Mouse (Mus musculus) 3134 (cell line): Measurements from ENCODE around the gene Shq1.
A peak's percentile ranks its signal among the peaks of the same experiment; 100 is the strongest.

Experiments used
- DNase-seq: peaks from one replicate; pipeline ENCODE4 v3.0.0-alpha.2; 2011; ENCODE audit warnings: low spot score; ENCODE audit not compliant: insufficient read length; ENCODE audit errors: extremely low read depth

Shq1 gene

DNA sequence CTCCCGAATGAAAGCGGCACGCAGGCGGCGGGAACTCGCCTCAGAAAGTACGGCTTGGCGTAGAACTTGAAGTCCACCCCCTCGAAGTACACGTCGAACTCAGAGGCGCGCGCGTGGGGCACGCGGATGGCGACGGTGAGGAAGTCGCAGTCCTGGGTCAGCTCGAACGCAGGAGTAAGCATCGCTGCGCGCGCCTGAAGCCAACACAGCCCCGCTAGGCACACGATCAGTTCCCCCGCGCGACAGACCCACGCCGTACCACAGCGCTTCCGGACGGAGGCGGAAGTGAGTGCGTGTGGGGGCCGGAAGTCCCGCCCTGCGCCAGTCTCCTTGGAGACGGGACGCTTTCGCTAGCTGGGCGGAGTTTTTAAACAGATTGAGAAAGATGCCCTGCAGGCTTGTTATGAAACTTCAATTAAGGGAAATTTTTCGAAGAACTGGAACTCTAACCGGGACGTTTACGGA lies at the start of gene Shq1:
Gene Shq1 (minus strand): TSS at position 278 of the 465 bp plus-strand sequence.
- DNase-seq: peak; percentile 90

DNA sequence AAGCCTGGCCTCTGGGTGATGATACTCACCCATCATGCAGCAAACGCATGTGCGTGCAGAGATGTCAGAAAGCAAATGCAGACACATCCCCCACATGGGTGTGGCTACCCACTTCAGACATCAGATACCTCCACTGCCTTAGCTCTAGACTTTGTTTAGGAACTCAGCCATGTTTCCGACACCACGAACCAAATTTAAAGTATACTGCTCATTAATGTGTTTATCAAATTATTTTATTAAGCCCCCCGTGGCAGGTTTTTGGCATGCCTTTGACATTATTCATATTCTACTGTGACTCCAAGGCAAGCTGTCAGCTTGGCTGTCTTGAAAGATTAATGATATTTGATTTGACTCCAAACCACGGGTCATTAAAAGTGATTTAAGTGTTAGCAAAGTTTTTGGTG lies 49.1 kb upstream of the Shq1 start:
- no peak for DNase-seq

GRCm38 (mm10) chr6:100716817-100717216 lies 45.9 kb upstream of the Shq1 start:
- DNase-seq: no peak

GRCm38 (mm10) chr6:100716152-100716551 lies 45.2 kb upstream of the Shq1 start:
- no peak for DNase-seq

DNA sequence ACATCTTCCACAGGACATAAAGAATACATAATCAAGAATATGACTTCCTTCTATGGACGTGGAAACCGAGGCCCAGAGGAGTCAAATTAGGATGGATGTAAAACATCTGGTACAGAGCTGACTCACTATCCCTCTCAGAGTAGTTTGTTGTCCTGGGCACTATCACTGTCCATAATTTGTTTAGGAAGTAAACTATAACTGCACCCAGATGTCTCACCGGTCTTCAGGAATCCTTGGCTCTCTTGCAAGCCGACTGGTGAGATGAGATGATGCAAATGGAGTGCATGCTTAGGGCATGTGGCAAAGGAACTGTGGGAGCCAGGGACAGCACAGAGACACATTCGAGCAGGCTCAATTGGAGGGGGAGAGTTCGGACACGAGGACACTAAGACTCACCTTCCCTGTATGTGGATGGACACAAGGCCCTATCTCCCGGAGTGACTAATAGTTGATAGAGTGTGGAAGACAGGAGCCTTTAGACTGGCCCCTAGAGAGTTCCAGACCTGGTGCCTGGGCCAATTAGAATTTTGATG lies 44.4 kb upstream of the Shq1 start:
- DNase-seq: no peak

- DNase-seq: no peak
These were observed 39.9 kb upstream of the Shq1 start for GRCm38 (mm10) chr6:100710866-100711265.

DNA sequence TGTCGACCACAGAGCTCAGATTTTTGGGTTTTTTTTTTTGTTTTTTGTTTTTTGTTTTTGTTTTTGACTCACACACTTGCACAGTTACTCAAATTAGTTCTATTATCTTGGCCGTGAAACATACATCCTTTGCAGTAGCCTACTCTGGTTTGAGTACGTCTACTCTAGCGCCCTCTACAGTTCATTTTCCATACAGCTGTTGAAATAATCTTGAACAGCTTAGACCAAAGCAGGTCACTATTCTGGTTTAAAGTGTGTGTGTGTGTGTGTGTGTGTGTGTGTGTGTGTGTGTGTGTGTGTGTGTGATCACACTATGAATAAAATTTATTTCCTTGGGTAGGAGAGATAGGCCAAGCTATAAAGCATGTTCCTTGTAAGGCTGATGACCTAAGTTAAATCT lies 39.2 kb upstream of the Shq1 start:
- DNase-seq: no peak

GRCm38 (mm10) chr6:100709483-100709882 lies 38.5 kb upstream of the Shq1 start:
- peak; percentile 78 for DNase-seq

- no peak for DNase-seq
These were observed 38.0 kb upstream of the Shq1 start for GRCm38 (mm10) chr6:100708996-100709395.

DNA sequence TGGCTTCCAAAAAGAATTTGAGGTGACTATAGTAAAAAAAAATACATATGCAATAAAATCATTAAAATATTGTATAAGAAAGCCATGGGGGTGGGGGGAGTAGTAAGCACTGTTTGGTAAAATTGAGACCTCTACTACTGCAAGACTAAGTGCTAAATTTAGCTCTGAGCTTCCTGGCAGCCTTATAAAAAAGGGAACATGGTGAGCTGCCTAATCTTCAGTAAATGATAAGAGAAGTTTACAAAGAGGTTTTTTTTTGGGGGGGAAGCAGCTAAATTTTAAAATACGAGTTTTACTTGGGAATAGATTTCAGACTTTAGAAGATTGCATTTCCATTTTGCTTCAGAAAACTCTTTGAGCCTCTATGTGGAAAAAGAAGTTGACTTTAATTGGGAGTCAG lies 37.3 kb upstream of the Shq1 start:
- no peak for DNase-seq

DNA sequence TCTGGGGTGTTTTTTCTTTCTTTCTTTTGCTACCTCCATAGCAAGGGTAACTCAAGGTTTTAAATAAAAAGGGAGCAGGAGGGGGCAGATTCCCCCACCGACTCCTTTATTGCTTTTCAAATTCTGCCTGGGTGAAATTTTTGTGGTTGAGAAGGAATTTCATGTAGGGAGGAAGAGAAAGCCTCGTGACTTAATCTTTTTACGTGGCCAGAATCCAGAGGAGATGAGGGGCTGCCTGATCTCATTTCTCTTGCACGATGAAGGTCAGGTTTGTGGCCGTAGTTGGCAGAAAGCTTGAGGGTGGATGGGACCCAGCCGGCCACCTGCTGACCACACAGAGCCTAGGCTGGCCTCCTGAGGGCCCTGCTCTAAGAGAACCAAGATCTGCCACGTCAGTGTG lies 36.6 kb upstream of the Shq1 start:
- DNase-seq: peak; percentile 87

DNA sequence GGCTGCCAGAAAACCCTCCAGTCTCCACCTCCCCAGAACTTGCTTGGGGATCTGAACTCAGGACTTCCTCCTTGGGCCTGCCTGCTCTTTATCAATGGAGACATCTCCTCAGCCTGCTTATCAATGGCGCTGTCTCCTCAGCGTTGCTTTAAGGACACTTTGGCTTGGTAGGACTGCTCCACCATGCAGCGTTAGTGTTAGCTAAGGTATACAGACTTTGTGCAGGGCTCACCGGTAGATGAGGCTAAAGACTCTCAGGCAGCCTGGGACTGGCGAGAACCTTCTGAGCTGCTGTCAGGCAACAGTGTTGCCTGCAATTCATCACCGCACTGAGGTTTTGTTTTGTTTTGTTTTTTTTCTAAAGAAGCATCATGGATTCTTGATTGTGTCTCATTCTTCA lies 35.9 kb upstream of the Shq1 start:
- DNase-seq: peak; percentile 19

DNA sequence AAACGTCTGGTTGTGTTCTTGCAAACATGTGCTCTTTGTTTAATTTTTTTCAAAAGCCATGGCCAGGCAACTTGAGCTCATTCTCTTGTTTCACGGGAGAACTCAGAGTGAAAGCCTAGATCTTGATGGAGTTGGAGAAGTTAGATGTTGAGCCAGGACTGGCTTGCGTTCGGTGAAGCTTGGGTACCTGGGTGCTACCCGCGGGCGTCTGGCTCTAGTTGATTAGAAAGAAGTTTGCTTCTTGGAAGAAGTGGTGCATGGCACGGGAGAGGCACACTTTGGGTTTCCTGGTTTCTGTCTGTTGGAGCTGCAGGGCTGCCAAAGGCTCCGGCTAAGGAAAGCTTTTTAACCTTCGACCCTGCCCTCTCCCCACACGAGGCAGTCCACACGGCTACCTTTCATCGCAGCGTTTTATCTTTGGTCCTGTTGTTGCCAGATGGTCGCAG lies 34.4 kb upstream of the Shq1 start:
- DNase-seq: peak; percentile 36

DNA sequence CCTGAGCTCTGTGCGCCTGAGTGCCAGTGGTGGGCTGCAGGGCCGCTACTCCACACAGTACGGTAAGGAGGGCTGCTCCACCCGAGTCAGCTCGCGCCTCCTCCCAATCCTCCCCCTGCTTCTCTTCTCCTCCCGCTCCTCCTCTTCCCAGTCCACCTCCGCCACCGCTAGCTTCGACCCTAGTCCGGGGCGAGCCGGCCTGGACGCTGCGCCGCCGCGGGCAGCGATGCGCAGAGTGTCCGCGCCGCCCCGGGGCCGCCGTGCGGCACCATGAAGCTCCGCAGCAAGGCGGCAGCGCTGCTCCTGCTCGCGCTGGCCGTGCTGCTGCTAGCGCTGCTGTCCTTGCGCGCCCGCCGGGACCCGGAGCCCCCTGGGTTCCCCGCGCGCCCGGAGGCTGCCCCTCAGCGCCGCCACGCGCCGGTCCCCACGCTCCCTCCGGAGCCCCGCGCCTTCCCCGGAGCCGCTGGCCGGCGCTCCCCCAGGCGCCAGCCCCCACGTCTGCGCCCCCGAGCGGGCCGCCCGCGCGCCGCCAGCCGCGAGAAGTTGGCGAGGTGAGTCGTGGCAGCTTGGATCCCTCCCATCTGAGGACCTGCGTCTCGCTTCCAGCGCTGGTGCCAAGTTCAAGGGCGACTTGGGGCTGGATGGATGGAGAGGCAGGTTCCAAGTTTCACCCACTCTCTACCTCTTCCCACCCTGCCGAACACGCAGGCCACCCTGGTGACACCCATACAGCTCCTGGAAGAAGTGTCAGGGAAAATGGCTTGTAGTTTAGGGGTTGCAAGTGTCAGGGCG lies 33.8 kb upstream of the Shq1 start, which contains the start of gene Gxylt2:
Gene Gxylt2 (plus strand): TSS at position 161 of the 792 bp plus-strand sequence.
- DNase-seq: peak; percentile 86

- no peak for DNase-seq
These were observed 33.2 kb upstream of the Shq1 start for GRCm38 (mm10) chr6:100704197-100704573.

DNA sequence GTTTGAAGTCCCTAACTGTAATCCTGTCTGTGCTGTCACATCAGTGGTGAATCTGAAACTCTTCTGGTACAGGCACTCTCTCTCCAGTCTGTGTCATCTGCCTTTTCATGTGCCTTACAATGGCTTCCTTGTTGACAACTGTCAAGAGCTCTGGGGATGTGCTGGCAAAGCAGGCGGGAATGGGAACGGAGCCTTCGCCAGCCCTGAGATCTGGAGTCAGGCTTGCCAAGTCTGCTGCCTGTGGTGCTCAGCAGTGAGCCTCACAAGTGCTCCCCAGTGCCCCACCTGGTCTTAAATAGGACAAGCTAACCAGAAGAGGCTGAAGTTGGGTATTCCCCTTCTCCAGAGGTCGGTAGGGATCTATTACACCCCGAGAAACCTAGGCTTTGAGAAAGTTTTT lies 29.8 kb upstream of the Shq1 start:
- DNase-seq: peak; percentile 37

DNA sequence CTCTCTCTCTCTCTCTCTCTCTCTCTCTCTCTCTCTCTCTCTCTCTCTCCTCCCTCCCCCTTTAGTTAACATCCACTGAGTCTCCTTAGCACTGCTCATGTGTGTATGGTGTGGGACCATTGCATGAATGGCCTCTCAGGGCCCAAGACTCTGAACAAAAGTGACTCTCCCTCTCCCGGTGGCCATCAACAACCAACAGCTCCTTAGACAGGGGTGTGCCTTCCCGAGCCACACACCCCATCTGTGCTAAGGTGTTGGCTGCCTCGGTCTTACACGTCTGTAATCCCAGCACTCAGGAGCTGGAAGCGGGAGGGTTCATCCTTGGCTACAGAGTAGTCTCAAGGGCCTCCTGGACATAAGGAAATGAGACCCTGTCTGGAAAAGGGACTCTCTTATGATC lies 29.0 kb upstream of the Shq1 start:
- no peak for DNase-seq

DNA sequence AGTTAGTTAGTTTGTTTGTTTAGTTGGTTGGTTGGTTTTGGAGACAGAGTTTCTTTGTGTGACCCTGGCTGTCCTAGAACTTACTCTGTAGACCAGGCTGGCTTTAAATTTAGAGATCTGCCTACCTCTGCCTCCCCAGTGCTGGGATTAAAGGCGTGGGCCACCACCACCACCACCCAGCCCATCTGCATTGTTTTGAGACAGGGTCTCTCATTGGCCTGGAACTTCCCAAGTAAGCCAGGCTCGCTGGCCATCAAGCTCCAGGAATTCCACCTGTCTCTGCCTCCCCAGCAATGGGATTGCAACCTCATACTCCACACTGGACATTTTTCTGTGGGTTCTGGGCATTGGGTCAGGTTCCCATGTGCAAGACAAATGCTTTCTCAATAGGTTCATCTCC lies 15.4 kb upstream of the Shq1 start:
- no peak for DNase-seq

DNA sequence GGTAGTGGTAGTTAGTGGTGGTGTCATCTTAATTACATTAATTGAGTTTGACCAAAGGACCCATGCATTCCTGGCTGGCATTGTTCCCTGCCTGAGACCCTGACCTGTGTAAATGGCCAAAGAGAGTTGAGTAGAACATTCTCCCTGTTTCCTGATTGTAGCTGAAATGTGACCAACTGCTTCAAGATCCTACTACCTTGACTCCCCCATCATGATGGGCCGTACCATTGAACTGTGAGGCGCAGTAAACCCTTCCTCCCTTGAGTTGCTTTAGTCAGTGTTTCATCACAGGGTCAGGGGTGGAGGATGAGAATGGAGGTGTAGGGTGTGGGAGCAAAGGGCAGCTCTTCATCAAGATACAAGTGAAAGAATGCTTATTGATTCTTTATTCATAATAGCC lies 7.7 kb upstream of the Shq1 start:
- no peak for DNase-seq

DNA sequence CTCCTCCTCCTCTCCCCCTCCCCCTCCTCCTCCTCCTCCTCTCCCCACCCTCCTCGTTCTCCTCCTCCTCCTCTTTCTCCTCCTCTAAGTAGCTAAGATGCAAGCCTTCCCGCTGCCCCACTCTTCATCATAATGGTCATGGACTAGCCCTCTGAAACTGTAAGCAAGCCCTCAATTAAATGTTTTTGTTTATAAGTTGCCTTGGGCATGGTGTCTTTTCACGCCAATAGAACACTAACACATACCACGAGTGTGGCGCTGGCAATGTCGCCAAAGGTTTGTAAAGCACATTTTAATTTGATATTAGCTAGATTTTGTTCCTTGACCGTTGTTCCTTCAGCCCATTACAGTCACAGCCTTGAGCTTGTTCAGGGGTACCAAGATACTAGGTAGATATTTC lies 5.5 kb upstream of the Shq1 start:
- DNase-seq: no peak

GRCm38 (mm10) chr6:100674974-100675373 lies 4.0 kb upstream of the Shq1 start:
- no peak for DNase-seq

- no peak for DNase-seq
These were observed 444 bp upstream of the Shq1 start for GRCm38 (mm10) chr6:100671401-100671800.
